Mouse (Mus musculus) spleen, adult 10 weeks (tissue): ENCODE results near the gene F2rl1. TPM values are rescaled to one million over a fixed set of nuclear protein-coding genes. Genes with fewer than 3 reads are reported as not detected.

Source experiments
- polyA plus RNA-seq: library from polyadenylated mRNA; stranded (reverse); fragments of 350-450 nt; fragmentation: Illumina TruSeq; extraction: RNeasy Lipid Tissue Mini Kit (QIAGEN cat#74804); gene quantifications from one replicate; pipeline ENCODE4 v1.2.3, GENCODE M21; 2015; ENCODE audit warnings: low replicate concordance; ENCODE audit not compliant: insufficient read depth

Gene F2rl1
- polyA plus RNA-seq: 9.7 TPM

GRCm38 (mm10) chr13:95524674-95525491, at the start of gene F2rl1:
TSS of gene F2rl1 (minus strand) at chr13:95525227.

GRCm38 (mm10) chr13:95478671-95479413, 46.2 kb downstream of the F2rl1 start, which contains the start of gene S100z:
TSS of gene S100z (minus strand) at chr13:95478721.

Other genes with a start within 250 kb of the F2rl1 start
- gene Zbed3, start 201.6 kb downstream of the F2rl1 start, polyA plus RNA-seq: 11.2 TPM
- gene Aggf1, start 149.9 kb downstream of the F2rl1 start, polyA plus RNA-seq: 40.7 TPM
- gene Crhbp, start 80.3 kb downstream of the F2rl1 start, polyA plus RNA-seq: 0.14 TPM
- gene S100z, start 46.5 kb downstream of the F2rl1 start, polyA plus RNA-seq: not detected
- 36.8 TPM for gene F2r, start 93.3 kb upstream of the F2rl1 start, polyA plus RNA-seq
- gene F2rl2, start 171.6 kb upstream of the F2rl1 start, polyA plus RNA-seq: 4.8 TPM